Mouse (Mus musculus): ENCODE measurements around the gene Lgals8. TPM values are rescaled to one million over a fixed set of nuclear protein-coding genes. Genes with fewer than 3 reads are reported as not detected.
"Not testable (repeated sequence)": the region's sequence is repeated elsewhere in the genome, so short reads cannot be mapped to it uniquely, and the experiment has no call there.

The Lgals8 gene
- 10 to 100 TPM; 28.0 to 31.4 TPM for total RNA-seq (2021)
- long read RNA-seq, transcript Lgals8-202 (10 exons, 2,792 nt), result major isoform, 9 of 17 reads
- long read RNA-seq, partial matches to known transcripts, result 1 of 17 reads
- long read RNA-seq, other reads (novel, unspliced or antisense), result 1 of 17 reads

- DNase-seq (ENCODE audit: low spot score in 2 of 2), result no peak
Observed at GRCm38 (mm10) chr13:12464844-12465243, at the start of gene Lgals8. Gene Lgals8, minus strand, starts transcription at chr13:12464944.

- no peak for DNase-seq (ENCODE audit: low spot score in 2 of 2)
Observed at GRCm38 (mm10) chr13:12511189-12511965, 46.6 kb upstream of the Lgals8 start.

DNA sequence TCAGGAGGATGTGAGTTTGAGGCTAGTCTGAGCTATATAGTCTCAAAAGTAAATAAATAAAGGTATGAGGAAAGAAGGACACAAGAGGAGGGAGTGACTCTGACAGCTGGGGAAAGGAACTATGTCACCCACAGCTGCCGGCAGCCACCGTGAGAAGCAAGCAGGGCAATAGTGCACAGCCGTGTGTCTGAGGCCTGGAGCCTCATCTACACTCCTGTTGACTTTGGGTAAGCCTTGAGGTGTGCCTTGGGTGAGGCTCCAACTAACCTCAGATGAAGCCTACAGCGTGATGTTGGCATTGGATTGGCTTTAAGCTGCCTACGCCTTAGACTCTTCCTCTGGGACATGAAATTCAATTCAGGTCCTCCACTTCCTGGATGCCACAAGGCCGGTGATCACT, 45.3 kb upstream of the Lgals8 start:
- DNase-seq (ENCODE audit: low spot score in 2 of 2), result no peak

DNA sequence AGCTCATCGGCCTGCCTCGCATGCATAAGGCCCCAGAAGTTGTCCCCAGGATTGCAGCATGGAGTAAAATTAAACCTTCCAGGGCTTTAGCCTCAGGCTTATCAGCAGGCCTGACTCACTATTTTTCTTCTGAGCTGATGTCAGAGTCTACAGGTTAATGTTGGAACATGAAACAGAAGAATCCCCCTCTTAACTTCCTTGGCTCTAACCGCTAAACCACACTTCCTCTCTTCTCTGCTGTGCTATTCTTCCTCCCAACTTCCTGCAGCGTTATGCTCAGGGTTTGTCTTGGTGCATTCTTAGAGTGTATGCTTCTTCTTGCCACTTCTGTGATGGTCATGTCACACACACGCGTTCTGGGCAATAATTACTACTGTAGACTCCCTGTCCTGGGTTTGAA, 42.7 kb upstream of the Lgals8 start:
- DNase-seq (ENCODE audit: low spot score in 2 of 2), result no peak

DNA sequence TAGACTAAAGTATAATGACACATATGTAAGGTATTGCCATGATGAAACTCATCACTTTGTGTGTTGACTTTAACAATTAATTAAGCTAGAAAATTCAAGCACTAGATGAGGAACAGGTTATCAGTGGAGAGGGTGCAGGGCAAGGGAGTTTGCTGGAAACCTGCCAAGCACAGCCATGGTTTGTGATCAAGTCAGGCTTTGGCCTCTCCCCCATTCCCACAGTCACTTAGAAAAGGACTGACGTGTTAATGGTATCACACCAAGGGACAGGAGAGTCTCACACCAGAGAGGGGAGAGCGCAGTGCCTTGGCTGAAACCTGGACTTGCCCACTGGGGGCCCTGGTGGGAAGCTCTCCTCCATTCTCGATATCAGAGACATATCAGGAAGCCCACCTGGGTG, 40.6 kb upstream of the Lgals8 start:
- no peak for DNase-seq (ENCODE audit: low spot score in 2 of 2)

GRCm38 (mm10) chr13:12503238-12503751, 38.6 kb upstream of the Lgals8 start:
- DNase-seq (ENCODE audit: low spot score in 2 of 2), result no peak

- DNase-seq (ENCODE audit: low spot score in 2 of 2), result no peak
Observed at GRCm38 (mm10) chr13:12502665-12503237, 38.0 kb upstream of the Lgals8 start.

DNA sequence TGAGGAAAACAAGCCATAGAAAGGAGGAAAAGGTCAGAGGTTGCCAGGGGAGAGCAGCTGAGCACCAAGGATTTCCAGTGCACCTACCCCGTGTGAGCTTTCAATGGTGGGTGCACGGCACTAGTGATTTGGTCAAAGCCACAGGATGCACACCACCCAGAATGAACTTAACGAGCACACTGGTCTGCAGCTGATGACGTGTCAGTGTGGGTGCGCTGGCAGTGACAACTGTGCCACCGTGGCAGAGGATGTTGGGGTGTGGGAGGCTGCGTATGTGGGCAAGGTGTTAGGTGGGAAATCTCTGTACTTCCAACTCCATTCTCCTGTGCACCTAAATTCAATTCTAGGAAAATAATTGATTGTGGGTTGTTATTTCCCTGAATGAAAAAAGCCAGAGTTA, 34.4 kb upstream of the Lgals8 start:
- no peak for DNase-seq (ENCODE audit: low spot score in 2 of 2)

- DNase-seq (ENCODE audit: low spot score in 2 of 2), result no peak
Observed at GRCm38 (mm10) chr13:12497809-12498208, 33.1 kb upstream of the Lgals8 start.

- no peak for DNase-seq (ENCODE audit: low spot score in 2 of 2)
Observed at GRCm38 (mm10) chr13:12494750-12495149, 30.0 kb upstream of the Lgals8 start.

- no peak for DNase-seq (ENCODE audit: low spot score in 2 of 2)
Observed at GRCm38 (mm10) chr13:12492515-12492914, 27.8 kb upstream of the Lgals8 start.

GRCm38 (mm10) chr13:12485640-12486039, 20.9 kb upstream of the Lgals8 start:
- no peak for DNase-seq (ENCODE audit: low spot score in 2 of 2)

- no peak for DNase-seq (ENCODE audit: low spot score in 2 of 2)
Observed at GRCm38 (mm10) chr13:12485197-12485596, 20.5 kb upstream of the Lgals8 start.

- DNase-seq (ENCODE audit: low spot score in 2 of 2), result no peak
Observed at GRCm38 (mm10) chr13:12479802-12480201, 15.1 kb upstream of the Lgals8 start.

- DNase-seq (ENCODE audit: low spot score in 2 of 2), result no peak
Observed at GRCm38 (mm10) chr13:12478301-12478700, 13.6 kb upstream of the Lgals8 start.

GRCm38 (mm10) chr13:12476886-12477285, 12.1 kb upstream of the Lgals8 start:
- DNase-seq (ENCODE audit: low spot score in 2 of 2), result no peak

- no peak for DNase-seq (ENCODE audit: low spot score in 2 of 2)
Observed at GRCm38 (mm10) chr13:12475239-12475638, 10.5 kb upstream of the Lgals8 start.

DNA sequence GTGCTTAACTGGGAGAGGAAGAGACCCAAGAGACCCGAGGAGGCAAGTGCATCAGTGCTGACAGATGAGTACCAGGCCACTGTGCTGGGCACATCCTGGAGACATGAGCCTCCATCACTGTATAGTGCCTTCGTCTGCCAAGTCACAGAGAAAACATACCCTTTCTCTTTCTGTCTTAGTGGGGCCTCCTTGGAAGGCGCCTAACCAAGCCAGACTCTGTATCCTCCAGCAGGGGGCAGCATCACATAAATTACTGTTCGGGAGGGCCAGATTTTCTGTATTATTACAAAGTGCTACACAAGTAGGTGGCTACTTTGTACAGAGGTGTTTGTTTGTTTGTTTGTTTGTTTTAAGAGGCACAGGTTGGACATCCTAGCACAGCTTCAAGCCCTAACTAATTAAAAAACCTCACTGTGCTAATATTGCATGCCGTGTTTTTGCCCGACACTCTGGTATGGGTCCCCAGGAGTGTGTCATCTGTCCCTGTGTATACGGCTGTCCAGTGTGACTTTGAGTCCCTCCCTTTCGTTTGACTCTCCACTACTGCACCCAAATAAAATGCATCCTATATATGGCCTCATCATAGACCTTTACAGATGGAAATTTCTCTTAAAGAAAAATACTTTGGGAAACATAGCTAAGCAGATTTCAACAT, 9.1 kb upstream of the Lgals8 start:
- peak; percentile 86 to 87 for DNase-seq (ENCODE audit: low spot score in 2 of 2)

GRCm38 (mm10) chr13:12468488-12468887, 3.7 kb upstream of the Lgals8 start:
- no peak for DNase-seq (ENCODE audit: low spot score in 2 of 2)

- DNase-seq (ENCODE audit: low spot score in 2 of 2), result not testable (repeated sequence)
Observed at GRCm38 (mm10) chr13:12464159-12464558, 585 bp downstream of the Lgals8 start.

DNA sequence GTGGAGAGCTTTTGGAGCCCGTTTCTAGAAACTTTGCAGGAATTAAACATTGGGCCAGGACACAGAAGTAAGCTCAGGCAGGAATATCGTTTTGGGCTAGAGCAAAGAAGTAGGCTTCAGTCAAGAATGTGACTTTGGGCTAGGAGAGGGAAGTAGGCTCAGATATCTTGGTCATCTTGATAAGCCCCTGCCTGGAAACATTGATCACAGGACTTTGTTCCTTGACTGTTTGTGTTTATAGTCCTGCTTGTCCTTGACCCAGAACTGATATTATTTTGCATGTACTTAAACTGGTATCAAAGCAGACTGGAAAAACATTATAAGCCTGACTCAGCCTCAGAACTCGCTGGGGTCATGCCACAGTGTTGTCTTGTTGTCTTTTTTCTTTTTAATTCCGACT, 2.1 kb downstream of the Lgals8 start:
- DNase-seq (ENCODE audit: low spot score in 2 of 2), result no peak

DNA sequence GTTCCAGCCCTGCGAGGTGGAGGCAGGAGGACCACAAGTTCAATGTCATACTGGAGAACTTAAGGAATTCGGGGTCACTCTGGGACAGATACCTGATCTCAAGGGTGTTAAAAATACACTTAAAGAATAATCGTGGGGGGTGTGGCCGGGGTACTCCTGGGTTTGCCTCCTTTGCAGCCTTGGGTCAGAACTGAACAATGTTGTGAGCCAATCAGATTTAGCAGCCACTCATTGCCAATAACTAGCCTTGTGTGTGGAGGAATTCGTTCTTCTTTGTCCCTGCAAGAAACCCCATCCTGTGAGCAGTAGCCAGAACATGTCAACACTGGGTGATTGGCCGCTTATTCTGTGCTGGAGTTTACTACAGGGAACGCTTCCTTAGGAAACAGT, 3.0 kb downstream of the Lgals8 start:
- DNase-seq (ENCODE audit: low spot score in 2 of 2), result no peak

All from layer of hippocampus, postnatal 10 days (tissue).